Mouse (Mus musculus) bone marrow, adult 2 months (tissue): ENCODE measurements around the gene Ugt1a8.
"Not testable (repeated sequence)": the region's sequence is repeated elsewhere in the genome, so short reads cannot be mapped to it uniquely, and the experiment has no call there.

ENCODE experiments used
- CTCF ChIP-seq: fragments of 200-500 bp; IDR thresholded peaks from 2 replicates; pipeline ENCODE4 v1.5.1; 2011; ENCODE audit warnings: low read length, control low read depth; ENCODE audit not compliant: control insufficient read depth, insufficient read depth
- POLR2A ChIP-seq: fragments of 200-500 bp; IDR thresholded peaks from 2 replicates; pipeline ENCODE4 v1.6.1; 2011; ENCODE audit warnings: low read depth, mild to moderate bottlenecking, control low read depth, low read length, borderline replicate concordance; ENCODE audit not compliant: control insufficient read depth

DNA sequence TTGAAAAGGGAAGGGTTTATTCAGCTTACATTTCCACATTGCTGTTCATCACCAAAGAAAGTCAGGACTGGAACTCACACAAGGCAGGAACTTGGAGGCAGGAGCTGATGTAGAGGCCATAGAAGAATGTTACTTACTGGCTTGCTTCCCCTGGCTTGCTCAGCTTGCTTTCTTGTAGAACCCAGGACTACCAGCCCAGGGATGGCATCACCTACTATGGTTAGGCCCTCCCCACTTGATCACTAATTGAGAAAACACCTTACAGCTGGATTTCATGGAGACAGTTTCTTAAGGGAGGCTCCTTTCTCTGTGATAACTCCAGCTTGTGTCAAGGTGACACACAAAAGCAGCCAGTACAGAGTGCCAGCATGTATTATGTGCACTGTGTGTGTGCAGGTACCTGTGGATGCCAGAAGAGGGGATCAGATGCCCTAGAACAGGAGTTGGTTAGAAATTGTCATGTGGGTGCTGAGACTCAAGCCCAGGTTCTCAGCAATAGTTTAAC is 135.4 kb downstream of the Ugt1a8 start:
- not testable (repeated sequence) for TF ChIP-seq POLR2A, CTCF
